Mouse (Mus musculus) intestine, embryonic 15.5 days (tissue): Measurements from ENCODE around the gene Acr. TPM values are rescaled to one million over a fixed set of nuclear protein-coding genes. Genes with fewer than 3 reads are reported as not detected.
A peak's percentile ranks its signal among the peaks of the same experiment; 100 is the strongest.

Experiments used
- ATAC-seq: fragments of 200-750 bp; cut with Nextera tagmentation; 2 replicates; pipeline ENCODE4 v1.8.0; 2017; ENCODE audit warnings: moderate TSS enrichment, moderate library complexity
- H3K27ac ChIP-seq: fragments of 300-500 bp; sonication (generic); 2 replicates; pipeline ENCODE4 v1.5.1; 2015; ENCODE audit warnings: mild to moderate bottlenecking, inconsistent platforms
- H3K27me3 ChIP-seq: fragments of 300-500 bp; sonication (generic); replicated peaks from 2 replicates; pipeline ENCODE4 v1.6.1; 2015; ENCODE audit warnings: inconsistent platforms
- H3K36me3 ChIP-seq: fragments of 300-500 bp; sonication (generic); 2 replicates; pipeline ENCODE4 v1.6.1; 2015; ENCODE audit warnings: inconsistent platforms
- H3K4me1 ChIP-seq: fragments of 300-500 bp; sonication (generic); replicated peaks from 2 replicates; pipeline ENCODE4 v1.6.1; 2015; ENCODE audit warnings: inconsistent platforms
- H3K4me2 ChIP-seq: fragments of 300-500 bp; sonication (generic); replicated peaks from 2 replicates; pipeline ENCODE4 v1.6.1; 2015; ENCODE audit warnings: mild to moderate bottlenecking, inconsistent platforms
- H3K4me3 ChIP-seq: fragments of 300-500 bp; sonication (generic); replicated peaks from 2 replicates; pipeline ENCODE4 v1.5.1; 2015; ENCODE audit warnings: inconsistent platforms
- H3K9ac ChIP-seq: fragments of 300-500 bp; sonication (generic); 2 replicates; pipeline ENCODE4 v1.6.1; 2015; ENCODE audit warnings: inconsistent platforms
- H3K9me3 ChIP-seq: fragments of 300-500 bp; sonication (generic); 2 replicates; pipeline ENCODE4 v1.6.1; 2016; ENCODE audit warnings: inconsistent platforms
- WGBS: fragments of 180-500 bp; shearing (Covaris S2); methylation state at CpG from one replicate; pipeline ENCODE4 v1.1.7; 2015; 5-methylcytosine and 5-hydroxymethylcytosine counted together
- polyA plus RNA-seq: library from polyadenylated mRNA; unstranded; fragments of >200 nt; fragmentation: Nextera tagmentation; extraction: Ambion mirVana; gene quantifications from 2 replicates; pipeline ENCODE4 v1.2.1, GENCODE M21; 2015

The Acr gene
- polyA plus RNA-seq, 1 experiment from 2014 or later = not detected

- no peak overlapping the region for H3K9ac ChIP-seq
- no peak overlapping the region for H3K4me2 ChIP-seq
- H3K36me3 ChIP-seq = no peaks in the 10 kb centered on the region
- 70% methylated on average over 1 of the region's 1 CpGs for WGBS
- no peaks in the 10 kb centered on the region for H3K9me3 ChIP-seq
- H3K4me1 ChIP-seq = peaks cover 9% of the 10 kb centered on the region; the same call in 1 of the 2 replicates
- H3K4me3 ChIP-seq = no peak overlapping the region
- H3K27ac ChIP-seq = no peak overlapping the region
- no peak for ATAC-seq
- peaks cover 22% of the 10 kb centered on the region for H3K27me3 ChIP-seq
Observed at GRCm38 (mm10) chr15:89551733-89552132, 16.4 kb upstream of the Acr start.

GRCm38 (mm10) chr15:89555591-89555990 is 12.5 kb upstream of the Acr start:
- peaks cover 31% of the 10 kb centered on the region for H3K27me3 ChIP-seq
- ATAC-seq = no peak
- 89% methylated on average over 6 of the region's 6 CpGs for WGBS

GRCm38 (mm10) chr15:89556401-89557178 is 11.5 kb upstream of the Acr start:
- H3K9ac ChIP-seq = no peak overlapping the region
- no peaks in the 10 kb centered on the region for H3K36me3 ChIP-seq
- H3K4me3 ChIP-seq = 0 out of 2 replicates have a peak overlapping the region, but pooled peaks have one; percentile 3
- ATAC-seq = 0 out of 2 replicates have a peak, but pooled peaks have one; percentile 30
- H3K4me1 ChIP-seq = peaks cover 16% of the 10 kb centered on the region; the same call in 1 of the 2 replicates
- peaks cover 31% of the 10 kb centered on the region for H3K27me3 ChIP-seq
- no peaks in the 10 kb centered on the region for H3K9me3 ChIP-seq
- 33% methylated on average over 23 of the region's 23 CpGs for WGBS
- peak overlapping the region; percentile 55 for H3K4me2 ChIP-seq
- H3K27ac ChIP-seq = no peak overlapping the region

More at GRCm38 (mm10) chr15:89555591-89555990, 12.5 kb upstream of the Acr start:
- H3K36me3 ChIP-seq = no peaks in the 10 kb centered on the region
- no peak overlapping the region for H3K4me3 ChIP-seq
- no peaks in the 10 kb centered on the region for H3K9me3 ChIP-seq
- no peak overlapping the region for H3K4me2 ChIP-seq
- H3K9ac ChIP-seq = no peak overlapping the region
- H3K4me1 ChIP-seq = peaks cover 16% of the 10 kb centered on the region; the same call in 1 of the 2 replicates
- H3K27ac ChIP-seq = no peak overlapping the region

GRCm38 (mm10) chr15:89557179-89557995 is 10.7 kb upstream of the Acr start:
- Histone ChIP-seq H3K27me3 (peaks cover 31% of the 10 kb centered on the region), H3K9ac (no peak overlapping the region), H3K27ac (no peak overlapping the region), H3K4me2 (peak overlapping the region; percentile 55), H3K4me1 (peaks cover 16% of the 10 kb centered on the region; the same call in 1 of the 2 replicates), H3K4me3 (peak overlapping the region; percentile 16), H3K9me3 (no peaks in the 10 kb centered on the region), H3K36me3 (no peaks in the 10 kb centered on the region)
- 15% methylated on average over 40 of the region's 40 CpGs for WGBS
- ATAC-seq = 0 out of 2 replicates have a peak, but pooled peaks have one; percentile 14

- peak overlapping the region; percentile 55 for H3K4me2 ChIP-seq
- H3K4me3 ChIP-seq = peak overlapping the region; percentile 16
- H3K27me3 ChIP-seq = peaks cover 31% of the 10 kb centered on the region
- H3K4me1 ChIP-seq = peaks cover 16% of the 10 kb centered on the region; the same call in 1 of the 2 replicates
- H3K36me3 ChIP-seq = no peaks in the 10 kb centered on the region
- no peak overlapping the region for H3K9ac ChIP-seq
- 4% methylated on average over 34 of the region's 34 CpGs for WGBS
- 0 out of 2 replicates have a peak, but pooled peaks have one; percentile 5 for ATAC-seq
- H3K27ac ChIP-seq = no peak overlapping the region
- H3K9me3 ChIP-seq = no peaks in the 10 kb centered on the region
Observed at GRCm38 (mm10) chr15:89557996-89558390, 10.1 kb upstream of the Acr start.

- Histone ChIP-seq H3K27me3 (peaks cover 31% of the 10 kb centered on the region), H3K27ac (no peak overlapping the region), H3K4me2 (no peak overlapping the region), H3K9ac (no peak overlapping the region), H3K4me3 (no peak overlapping the region), H3K36me3 (no peaks in the 10 kb centered on the region), H3K9me3 (no peaks in the 10 kb centered on the region), H3K4me1 (peaks cover 16% of the 10 kb centered on the region; the same call in 1 of the 2 replicates)
- 59% methylated on average over 10 of the region's 10 CpGs for WGBS
- no peak for ATAC-seq
Observed at GRCm38 (mm10) chr15:89559202-89559731, 8.9 kb upstream of the Acr start.

GRCm38 (mm10) chr15:89572147-89572546 is 4.0 kb downstream of the Acr start:
- no peaks in the 10 kb centered on the region for H3K9me3 ChIP-seq
- 76% methylated on average over 8 of the region's 8 CpGs for WGBS
- no peak overlapping the region for H3K9ac ChIP-seq
- H3K27ac ChIP-seq = no peak overlapping the region
- no peaks in the 10 kb centered on the region for H3K36me3 ChIP-seq
- H3K4me3 ChIP-seq = no peak overlapping the region
- no peak overlapping the region for H3K4me2 ChIP-seq
- ATAC-seq = no peak
- no peaks in the 10 kb centered on the region for H3K27me3 ChIP-seq
- H3K4me1 ChIP-seq = no peaks in the 10 kb centered on the region

- H3K27me3 ChIP-seq = no peaks in the 10 kb centered on the region
- no peaks in the 10 kb centered on the region for H3K36me3 ChIP-seq
- H3K4me1 ChIP-seq = no peaks in the 10 kb centered on the region
- H3K4me2 ChIP-seq = no peak overlapping the region
- 87% methylated on average over 7 of the region's 7 CpGs for WGBS
- no peaks in the 10 kb centered on the region for H3K9me3 ChIP-seq
- no peak overlapping the region for H3K9ac ChIP-seq
- H3K4me3 ChIP-seq = no peak overlapping the region
- no peak overlapping the region for H3K27ac ChIP-seq
- ATAC-seq = no peak
Observed at GRCm38 (mm10) chr15:89582494-89582893, 14.4 kb downstream of the Acr start.

- no peak for ATAC-seq
- no peak overlapping the region for H3K27ac ChIP-seq
Observed at GRCm38 (mm10) chr15:89585101-89585500, 17.0 kb downstream of the Acr start.

GRCm38 (mm10) chr15:89585631-89586030 is 17.5 kb downstream of the Acr start:
- H3K36me3 ChIP-seq = no peaks in the 10 kb centered on the region
- no peak overlapping the region for H3K4me3 ChIP-seq
- no peak overlapping the region for H3K27ac ChIP-seq
- H3K9ac ChIP-seq = no peak overlapping the region
- WGBS = 83% methylated on average over 11 of the region's 11 CpGs
- no peak overlapping the region for H3K4me2 ChIP-seq
- H3K9me3 ChIP-seq = no peaks in the 10 kb centered on the region
- H3K27me3 ChIP-seq = no peaks in the 10 kb centered on the region
- no peak for ATAC-seq
- no peaks in the 10 kb centered on the region for H3K4me1 ChIP-seq

More at GRCm38 (mm10) chr15:89585101-89585500, 17.0 kb downstream of the Acr start:
- H3K9ac ChIP-seq = no peak overlapping the region
- H3K9me3 ChIP-seq = no peaks in the 10 kb centered on the region
- no peaks in the 10 kb centered on the region for H3K27me3 ChIP-seq
- no peaks in the 10 kb centered on the region for H3K36me3 ChIP-seq
- no peak overlapping the region for H3K4me2 ChIP-seq
- WGBS = 87% methylated on average over 5 of the region's 5 CpGs
- no peaks in the 10 kb centered on the region for H3K4me1 ChIP-seq
- H3K4me3 ChIP-seq = no peak overlapping the region

GRCm38 (mm10) chr15:89589146-89589545 is 21.0 kb downstream of the Acr start:
- Histone ChIP-seq H3K27ac (no peak overlapping the region), H3K9ac (no peak overlapping the region), H3K4me1 (no peaks in the 10 kb centered on the region), H3K9me3 (no peaks in the 10 kb centered on the region), H3K27me3 (no peaks in the 10 kb centered on the region), H3K36me3 (no peaks in the 10 kb centered on the region), H3K4me3 (no peak overlapping the region), H3K4me2 (no peak overlapping the region)
- 77% methylated on average over 5 of the region's 5 CpGs for WGBS
- ATAC-seq = no peak

GRCm38 (mm10) chr15:89591317-89591716 is 23.2 kb downstream of the Acr start:
- Histone ChIP-seq H3K4me3 (peak overlapping the region; percentile 89), H3K9ac (peak overlapping the region; percentile 74), H3K27ac (0 out of 2 replicates have a peak overlapping the region, but pooled peaks have one; percentile 22), H3K36me3 (no peaks in the 10 kb centered on the region), H3K9me3 (no peaks in the 10 kb centered on the region), H3K27me3 (no peaks in the 10 kb centered on the region), H3K4me2 (peak overlapping the region; percentile 80), H3K4me1 (no peaks in the 10 kb centered on the region)
- ATAC-seq = peak; percentile 62
- WGBS = 1% methylated on average over 30 of the region's 30 CpGs
